Mouse (Mus musculus) adrenal gland, postnatal 0 days (tissue): ENCODE data around the gene Gpr4. TPM values are rescaled to one million over a fixed set of nuclear protein-coding genes. Genes with fewer than 3 reads are reported as not detected.

Experiments used
- microRNA-seq: library from miRNA; unstranded; fragments of <30 nt; microRNA quantifications from one replicate; pipeline ENCODE4, GENCODE M21; 2016; ENCODE audit warnings: borderline replicate concordance; ENCODE audit not compliant: insufficient number of aligned reads
- polyA plus RNA-seq: library from polyadenylated mRNA; unstranded; fragments of >200 nt; fragmentation: Nextera tagmentation; extraction: Ambion mirVana; gene quantifications from 2 replicates; pipeline ENCODE4 v1.2.1, GENCODE M21; 2015

Gene Gpr4
- polyA plus RNA-seq, result 0.98 and 2.9 TPM in 2 replicates

DNA sequence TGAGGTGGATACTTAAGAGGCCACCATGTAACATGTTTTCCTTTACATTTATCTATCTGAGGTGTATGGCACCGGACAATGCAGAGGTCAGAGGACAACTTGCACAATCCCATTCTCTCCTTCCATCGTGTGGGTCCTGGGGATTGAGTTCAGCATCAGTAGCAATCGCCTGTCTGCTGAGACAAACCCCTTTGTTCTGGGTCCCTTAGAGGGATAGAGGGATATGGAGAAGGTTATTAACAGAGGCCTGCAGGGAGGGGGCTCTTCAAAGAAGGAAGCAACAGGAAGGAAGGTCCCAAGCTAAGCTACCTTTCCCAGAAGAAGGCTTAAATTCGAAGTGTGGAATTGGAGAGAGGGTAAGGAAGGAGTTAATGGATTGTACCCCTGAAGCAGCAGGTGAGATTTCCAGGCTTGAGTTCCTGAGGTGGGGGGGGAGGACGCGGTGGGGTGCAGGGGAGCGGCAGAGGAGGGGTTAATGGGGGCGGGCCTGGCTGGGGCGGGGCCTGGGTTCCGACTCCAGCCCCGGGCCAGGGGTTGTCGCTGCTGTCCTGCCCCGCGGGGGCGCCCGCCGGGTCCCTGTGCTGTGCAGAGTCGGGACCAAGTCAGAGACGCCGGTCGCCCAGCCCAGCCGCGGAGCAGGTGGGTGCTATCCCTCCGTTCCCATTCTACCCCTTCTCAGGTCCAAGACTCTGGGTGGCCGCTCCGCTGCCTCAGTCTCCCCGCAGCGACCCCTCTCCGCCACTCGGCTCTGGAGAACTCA, at the start of gene Gpr4:
Gene Gpr4 (plus strand): TSS at position 543 of the 760 bp plus-strand sequence.

DNA sequence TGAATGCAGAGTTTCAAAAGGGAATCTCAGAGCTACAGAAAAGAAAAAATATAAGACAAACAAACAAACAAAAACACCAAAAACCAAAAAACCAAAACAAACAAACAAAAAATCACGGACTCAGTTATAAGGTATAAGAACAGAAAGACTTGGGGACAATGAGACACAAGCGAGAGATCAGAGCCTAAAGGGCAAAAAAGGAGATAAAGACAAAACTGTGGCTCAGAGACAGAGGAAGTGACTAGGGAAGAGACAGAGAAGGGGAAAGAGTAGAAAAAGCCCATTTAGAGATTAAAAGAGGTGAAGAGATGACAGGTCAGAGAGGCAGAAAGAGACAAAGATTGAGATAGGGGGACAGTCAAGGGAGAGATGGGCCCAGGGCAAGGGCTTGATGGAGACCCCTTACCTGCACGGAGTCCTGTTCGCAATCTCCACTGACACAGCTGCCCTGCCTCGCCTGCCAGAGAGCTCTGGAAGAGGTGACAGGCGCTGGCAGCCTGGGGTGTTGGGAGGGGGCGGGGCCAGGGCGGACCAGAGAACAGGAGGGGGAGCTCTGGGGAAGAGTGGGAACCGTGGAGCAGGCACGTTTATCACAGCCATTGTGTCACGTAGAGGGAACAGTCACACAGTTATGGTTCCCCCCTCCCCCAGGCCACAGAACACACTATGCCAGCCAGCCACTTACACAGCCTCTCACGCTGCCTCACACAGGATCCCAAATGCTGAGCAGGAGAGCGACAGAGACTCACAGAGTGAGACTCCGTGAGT, 46.5 kb upstream of the Gpr4 start, which contains the start of gene Gipr:
Gene Gipr (minus strand): TSS at position 472 of the 768 bp plus-strand sequence.

DNA sequence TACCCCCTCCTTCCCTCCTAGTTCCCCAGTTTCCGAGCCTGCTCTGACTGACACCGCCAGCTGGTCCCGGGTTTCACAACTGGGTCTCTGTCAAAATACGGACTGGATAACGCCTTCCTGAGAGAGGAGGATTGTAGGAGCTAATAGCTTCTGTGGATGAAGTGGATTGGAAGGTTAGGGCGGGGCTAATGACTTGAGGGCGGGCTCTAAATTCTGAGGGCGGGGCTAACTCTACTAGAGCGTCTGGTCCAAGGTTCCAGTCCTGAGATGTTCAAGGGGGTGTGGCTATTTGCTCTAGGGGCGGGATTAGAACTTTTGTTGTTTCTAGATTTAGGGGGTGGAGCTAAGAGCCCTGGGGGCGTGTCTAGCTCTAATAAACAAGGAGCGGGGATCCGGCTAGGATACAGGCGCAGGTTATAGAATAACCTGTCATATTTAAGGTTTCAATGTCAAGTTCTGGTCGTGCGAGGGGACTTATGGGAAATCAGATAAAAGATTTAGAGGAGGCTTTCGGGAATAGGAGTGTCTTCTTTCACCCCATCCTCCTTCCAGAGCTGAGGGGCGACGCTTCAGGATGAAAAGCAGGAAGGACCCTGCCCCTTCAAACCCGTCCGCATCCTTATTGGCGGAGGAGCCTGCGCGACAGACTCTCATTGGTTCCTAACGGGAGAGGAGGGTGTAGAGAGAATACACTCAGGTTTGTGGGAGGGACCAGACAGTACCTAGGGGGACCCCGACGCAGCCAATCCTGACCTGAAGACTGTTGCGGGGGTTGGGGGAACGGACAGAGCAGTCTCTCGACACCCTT, 36.4 kb upstream of the Gpr4 start, which contains the start of gene Eml2:
Gene Eml2 (plus strand): TSS at position 714 of the 808 bp plus-strand sequence.

DNA sequence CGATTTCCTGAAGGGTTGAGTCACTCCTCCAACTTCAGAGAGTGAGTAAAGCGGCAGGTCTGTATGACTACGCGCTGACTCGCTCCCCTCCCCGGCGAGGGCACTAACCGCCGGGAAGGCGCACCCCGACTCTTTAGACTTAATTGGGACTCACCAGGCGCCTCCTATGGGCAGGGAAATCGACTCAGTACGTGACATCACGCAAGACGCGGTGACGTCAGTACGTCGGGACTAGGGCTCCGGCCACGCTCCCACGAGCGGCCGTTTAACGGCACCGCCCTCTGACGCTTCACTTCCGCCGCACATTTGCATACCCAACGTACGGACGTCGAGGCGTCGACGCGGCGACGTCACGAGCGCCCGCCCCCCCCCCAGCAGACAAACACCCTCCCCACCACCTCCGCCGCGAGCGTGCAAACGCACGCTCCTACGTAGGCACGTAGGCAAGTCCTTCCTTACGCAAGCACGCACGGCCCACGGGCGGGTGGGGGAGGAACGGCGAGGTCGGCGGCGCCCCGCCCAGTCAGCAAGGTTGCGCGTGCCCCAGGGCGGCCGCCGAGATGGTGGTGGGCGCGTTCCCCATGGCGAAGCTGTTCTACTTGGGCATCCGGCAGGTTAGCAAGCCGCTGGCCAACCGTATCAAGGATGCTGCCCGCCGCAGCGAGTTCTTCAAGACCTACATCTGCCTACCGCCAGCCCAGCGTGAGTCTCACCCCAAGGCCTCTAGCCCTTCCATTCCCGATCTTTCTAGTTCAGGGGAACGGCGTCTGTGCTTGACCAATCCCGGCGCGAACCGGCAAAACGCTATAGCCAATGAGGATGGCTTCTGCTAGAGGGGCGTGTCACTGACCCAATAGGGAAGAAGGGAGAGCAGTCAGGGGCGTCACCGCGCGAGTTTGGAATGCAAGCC, 15.8 kb downstream of the Gpr4 start, which contains the start of gene Opa3:
Gene Opa3 (plus strand): TSS at position 452 of the 910 bp plus-strand sequence.

DNA sequence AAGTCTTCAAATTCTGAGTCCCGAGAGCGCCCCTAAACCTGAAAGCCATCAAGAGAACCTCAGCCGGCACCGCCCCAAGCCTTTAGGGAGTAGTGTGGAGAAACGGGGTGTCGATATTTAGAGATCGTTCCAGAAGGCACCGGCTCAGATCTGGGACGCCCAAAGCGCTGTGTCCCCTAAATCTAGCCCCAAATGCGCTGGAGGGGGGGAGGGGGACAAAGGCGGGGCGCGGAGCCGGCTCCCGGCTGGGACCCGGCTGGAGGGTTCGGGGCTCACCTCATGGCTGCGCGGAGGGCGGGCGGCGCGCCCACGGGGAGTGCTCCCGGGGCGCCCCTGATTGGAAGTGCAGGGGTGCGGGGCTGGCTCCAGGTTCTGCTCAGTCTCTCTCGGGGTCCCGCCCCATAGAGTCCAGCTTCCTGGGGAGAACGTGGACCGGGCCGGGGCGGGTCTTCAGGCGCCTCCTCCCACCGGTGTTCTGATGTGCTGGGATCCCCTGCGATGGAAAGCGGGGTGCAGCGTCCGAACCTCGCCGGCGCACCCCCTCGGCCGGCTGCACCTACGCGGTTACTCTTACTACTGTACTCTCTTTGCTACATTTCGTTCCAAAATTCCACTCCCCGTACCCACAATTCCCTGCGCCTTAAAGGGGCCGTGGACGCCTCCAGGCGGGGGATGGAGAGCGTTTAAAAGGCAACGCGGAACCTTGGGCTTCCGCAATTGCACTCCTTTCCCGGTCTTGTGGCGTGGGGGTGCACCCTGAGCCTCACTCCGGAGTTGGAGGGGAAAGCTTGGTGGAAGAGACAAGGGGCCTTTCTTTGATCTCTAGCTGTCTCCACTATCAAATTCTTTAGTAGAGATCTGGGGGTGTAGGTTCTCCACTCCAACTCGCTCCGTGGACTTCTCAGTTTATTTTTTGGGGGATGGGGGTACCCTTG, 59.2 kb downstream of the Gpr4 start, which contains the start of gene Vasp:
Gene Vasp (minus strand): TSS at position 580 of the 935 bp plus-strand sequence.

Small RNA genes within 50 kb of the gene (microRNA-seq; reads per million reads assigned to microRNA genes)
- gene Mir330, result 336 reads per million, percentile 59 among the genes with 10 or more reads in this experiment

Other genes with a start within 250 kb of the Gpr4 start
- gene Nanos2, start 225.1 kb upstream of the Gpr4 start, polyA plus RNA-seq, result 0.16 TPM in 1 of 2 replicates, not detected in the other
- gene Mypop, start 221.3 kb upstream of the Gpr4 start, polyA plus RNA-seq, result 4.6 and 4.8 TPM in 2 replicates
- gene Irf2bp1, start 208.5 kb upstream of the Gpr4 start, polyA plus RNA-seq, result 15.6 and 16.6 TPM in 2 replicates
- 1.1 and 2.4 TPM in 2 replicates for gene Foxa3, start 189.0 kb upstream of the Gpr4 start, polyA plus RNA-seq
- 14.9 and 20.6 TPM in 2 replicates for gene Sympk, start 188.2 kb upstream of the Gpr4 start, polyA plus RNA-seq
- not detected in 2 replicates for gene Rsph6a, start 157.8 kb upstream of the Gpr4 start, polyA plus RNA-seq
- gene Dmwd, start 136.3 kb upstream of the Gpr4 start, polyA plus RNA-seq, result 14.5 and 21.0 TPM in 2 replicates
- gene Dmpk, start 128.7 kb upstream of the Gpr4 start, polyA plus RNA-seq, result 21.6 and 28.7 TPM in 2 replicates
- 4.2 and 5.9 TPM in 2 replicates for gene Six5, start 117.9 kb upstream of the Gpr4 start, polyA plus RNA-seq
- 0.33 and 0.44 TPM in 2 replicates for gene Gm4969, start 94.2 kb upstream of the Gpr4 start, polyA plus RNA-seq
- gene Fbxo46, start 92.7 kb upstream of the Gpr4 start, polyA plus RNA-seq, result 5.8 and 8.7 TPM in 2 replicates
- 10.3 and 16.6 TPM in 2 replicates for gene Qpctl, start 63.2 kb upstream of the Gpr4 start, polyA plus RNA-seq
- gene Snrpd2, start 62.8 kb upstream of the Gpr4 start, polyA plus RNA-seq, result 109 and 149 TPM in 2 replicates
- 0.33 and 0.54 TPM in 2 replicates for gene Gipr, start 46.4 kb upstream of the Gpr4 start, polyA plus RNA-seq
- 5.5 and 7.8 TPM in 2 replicates for gene Eml2, start 36.1 kb upstream of the Gpr4 start, polyA plus RNA-seq
- 15.0 and 17.1 TPM in 2 replicates for gene Opa3, start 15.8 kb downstream of the Gpr4 start, polyA plus RNA-seq
- gene Vasp, start 59.3 kb downstream of the Gpr4 start, polyA plus RNA-seq, result 43.2 and 55.1 TPM in 2 replicates
- 0.44 and 0.66 TPM in 2 replicates for gene Ppm1n, start 67.5 kb downstream of the Gpr4 start, polyA plus RNA-seq
- 24.3 and 37.8 TPM in 2 replicates for gene Rtn2, start 70.1 kb downstream of the Gpr4 start, polyA plus RNA-seq
- 0.12 and 0.14 TPM in 2 replicates for gene Fosb, start 97.5 kb downstream of the Gpr4 start, polyA plus RNA-seq
- gene Ercc1, start 132.2 kb downstream of the Gpr4 start, polyA plus RNA-seq, result 47.3 and 52.6 TPM in 2 replicates
- gene Cd3eap, start 146.9 kb downstream of the Gpr4 start, polyA plus RNA-seq, result 11.2 and 13.6 TPM in 2 replicates
- gene Ppp1r13l, start 147.2 kb downstream of the Gpr4 start, polyA plus RNA-seq, result 2.7 and 2.9 TPM in 2 replicates
- 4.0 and 8.3 TPM in 2 replicates for gene Ercc2, start 169.5 kb downstream of the Gpr4 start, polyA plus RNA-seq
- gene Klc3, start 191.6 kb downstream of the Gpr4 start, polyA plus RNA-seq, result 2.5 and 2.6 TPM in 2 replicates
- gene Ckm, start 192.2 kb downstream of the Gpr4 start, polyA plus RNA-seq, result 10.6 and 33.2 TPM in 2 replicates
- 8.1 and 10.4 TPM in 2 replicates for gene Mark4, start 246.3 kb downstream of the Gpr4 start, polyA plus RNA-seq